Mouse (Mus musculus) stomach, embryonic 16.5 days (tissue): ENCODE data around the gene Babam2. TPM values are rescaled to one million over a fixed set of nuclear protein-coding genes. Genes with fewer than 3 reads are reported as not detected.
A peak's percentile ranks its signal among the peaks of the same experiment; 100 is the strongest.
"Not testable (repeated sequence)": the region's sequence is repeated elsewhere in the genome, so short reads cannot be mapped to it uniquely, and the experiment has no call there.

Experiments
- ATAC-seq: fragments of 200-750 bp; cut with Nextera tagmentation; 2 replicates; pipeline ENCODE4 v1.8.0; 2017; ENCODE audit warnings: moderate number of reproducible peaks, moderate TSS enrichment; ENCODE audit not compliant: insufficient read depth, low FRiP score
- H3K27ac ChIP-seq: fragments of 300-500 bp; sonication (generic); 2 replicates; pipeline ENCODE4 v1.5.1; 2014; ENCODE audit warnings: low read length
- H3K27me3 ChIP-seq: fragments of 300-500 bp; sonication (generic); 2 replicates; pipeline ENCODE4 v1.6.1; 2014; ENCODE audit warnings: low read length, control low read depth, mixed read lengths; ENCODE audit not compliant: control insufficient read depth, insufficient read depth
- H3K36me3 ChIP-seq: fragments of 300-500 bp; sonication (generic); 2 replicates; pipeline ENCODE4 v1.6.1; 2014; ENCODE audit warnings: low read length; ENCODE audit not compliant: control insufficient read depth, insufficient read depth
- H3K4me1 ChIP-seq: fragments of 300-500 bp; sonication (generic); 2 replicates; pipeline ENCODE4 v1.6.1; 2014; ENCODE audit warnings: low read length, control low read depth, mixed read lengths; ENCODE audit not compliant: control insufficient read depth, insufficient read depth
- H3K4me2 ChIP-seq: fragments of 300-500 bp; sonication (generic); 2 replicates; pipeline ENCODE4 v1.6.1; 2014; ENCODE audit warnings: low read depth, low read length, mixed read lengths
- H3K4me3 ChIP-seq: fragments of 300-500 bp; sonication (generic); replicated peaks from 2 replicates; pipeline ENCODE4 v1.5.1; 2014; ENCODE audit warnings: mild to moderate bottlenecking, low read length
- H3K9ac ChIP-seq: fragments of 300-500 bp; sonication (generic); 2 replicates; pipeline ENCODE4 v1.6.1; 2014; ENCODE audit warnings: low read length
- H3K9me3 ChIP-seq: fragments of 300-500 bp; sonication (generic); replicated peaks from 2 replicates; pipeline ENCODE4 v1.6.1; 2016; ENCODE audit warnings: low read length, control low read depth; ENCODE audit not compliant: control insufficient read depth
- WGBS: fragments of 180-500 bp; shearing (Covaris S2); extraction: QIAGEN DNeasy Blood & Tissue Kit; methylation state at CpG from one replicate; pipeline ENCODE4 v1.1.7; 2014; 5-methylcytosine and 5-hydroxymethylcytosine counted together
- polyA plus RNA-seq: library from polyadenylated mRNA; unstranded; fragments of >200 nt; fragmentation: Nextera tagmentation; extraction: Ambion mirVana; gene quantifications from 2 replicates; pipeline ENCODE4 v1.2.1, GENCODE M21; 2015

Gene Babam2
- polyA plus RNA-seq, 1 experiment from 2014 or later = 62.6 TPM

DNA sequence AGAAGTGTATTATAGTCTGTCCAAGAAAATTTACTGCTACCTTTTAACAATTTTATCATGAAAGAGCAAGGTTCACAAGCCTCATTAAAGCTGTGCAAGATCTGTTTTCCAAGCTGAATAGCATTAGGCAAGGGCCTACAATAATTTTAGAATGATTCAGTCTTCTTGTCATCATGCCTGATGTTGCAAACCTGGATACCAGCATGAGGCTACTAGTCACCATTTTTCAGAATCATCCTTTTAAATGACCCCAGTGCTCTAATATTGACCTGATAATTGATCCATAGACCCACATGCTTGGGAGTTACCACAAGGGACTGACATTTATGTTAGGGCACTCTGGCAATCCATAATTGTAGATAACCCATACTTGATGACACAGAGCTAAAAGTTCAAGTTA lies 149.5 kb downstream of the Babam2 start:
- H3K36me3 ChIP-seq = no peaks in the 10 kb centered on the region
- no peak overlapping the region for H3K9ac ChIP-seq
- ATAC-seq = no peak
- H3K27ac ChIP-seq = no peak overlapping the region
- H3K27me3 ChIP-seq = no peaks in the 10 kb centered on the region
- H3K4me3 ChIP-seq = no peak overlapping the region
- no peaks in the 10 kb centered on the region for H3K4me1 ChIP-seq
- H3K9me3 ChIP-seq = no peaks in the 10 kb centered on the region; the same call in 1 of the 2 replicates
- no peak overlapping the region for H3K4me2 ChIP-seq

DNA sequence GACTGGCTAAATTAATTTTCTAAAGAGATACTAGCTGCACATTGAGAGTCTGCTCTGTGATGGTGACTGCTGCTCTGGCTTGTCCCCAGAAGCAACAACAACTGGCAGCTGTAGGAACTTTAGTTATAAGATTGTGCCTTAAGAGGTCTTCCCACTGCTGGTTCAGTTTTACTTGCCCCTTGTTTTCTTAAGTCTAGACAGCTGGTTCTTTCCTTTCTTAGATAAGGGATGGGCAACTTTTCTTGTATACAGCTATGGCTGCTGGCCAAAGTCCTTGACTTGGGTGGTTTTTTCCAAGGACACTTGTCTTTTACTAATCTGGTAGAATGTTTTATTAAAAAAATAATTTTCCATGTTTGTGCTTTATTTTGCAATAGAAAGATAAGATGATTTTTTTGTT lies 151.5 kb downstream of the Babam2 start:
- no peaks in the 10 kb centered on the region for H3K36me3 ChIP-seq
- no peak for ATAC-seq
- no peak overlapping the region for H3K27ac ChIP-seq
- H3K9ac ChIP-seq = no peak overlapping the region
- H3K4me1 ChIP-seq = no peaks in the 10 kb centered on the region
- no peaks in the 10 kb centered on the region for H3K27me3 ChIP-seq
- no peaks in the 10 kb centered on the region; the same call in 1 of the 2 replicates for H3K9me3 ChIP-seq
- H3K4me3 ChIP-seq = no peak overlapping the region
- H3K4me2 ChIP-seq = no peak overlapping the region

DNA sequence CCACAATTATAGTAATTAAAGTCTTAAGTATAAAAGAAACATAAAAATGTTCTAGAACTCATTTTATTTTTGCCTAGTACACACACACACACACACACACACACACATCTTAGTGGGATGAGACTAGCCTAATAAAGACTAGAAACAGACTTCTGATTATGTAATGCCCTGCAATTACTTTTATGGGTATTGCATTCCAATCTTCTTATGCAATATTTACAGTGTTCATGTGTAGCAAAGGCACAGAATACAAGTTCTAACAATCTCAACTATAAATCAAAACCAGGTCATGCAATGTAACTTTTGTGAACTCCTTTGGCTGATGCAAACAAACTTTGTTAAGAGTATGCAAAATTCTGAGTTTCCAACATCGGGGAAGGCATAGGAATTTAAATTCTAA lies 155.3 kb downstream of the Babam2 start:
- ATAC-seq = no peak
- H3K4me1 ChIP-seq = no peaks in the 10 kb centered on the region
- no peak overlapping the region for H3K9ac ChIP-seq
- H3K36me3 ChIP-seq = no peaks in the 10 kb centered on the region
- H3K27me3 ChIP-seq = no peaks in the 10 kb centered on the region
- H3K27ac ChIP-seq = no peak overlapping the region
- H3K9me3 ChIP-seq = no peaks in the 10 kb centered on the region; the same call in 1 of the 2 replicates
- no peak overlapping the region for H3K4me3 ChIP-seq
- WGBS = 60% methylated on average over 1 of the region's 1 CpGs
- H3K4me2 ChIP-seq = no peak overlapping the region

DNA sequence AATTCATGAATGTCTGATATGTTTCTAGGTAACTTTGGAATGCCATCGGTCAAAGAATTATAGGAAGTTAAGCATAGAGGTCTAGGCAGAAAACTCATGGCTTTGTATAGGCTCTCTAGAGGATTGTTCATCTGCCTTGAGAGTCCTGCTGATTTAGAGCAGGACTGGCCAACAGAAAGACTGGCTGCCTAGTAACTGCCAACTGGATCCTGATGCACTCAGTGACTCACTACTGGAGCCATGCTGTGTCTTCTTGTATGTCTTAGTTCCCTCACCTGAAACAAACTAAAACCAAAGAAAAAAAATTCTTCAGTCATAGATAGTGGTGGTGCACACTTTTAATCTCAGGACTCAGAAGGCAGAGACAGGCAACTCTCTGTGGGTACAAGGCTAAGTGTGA lies 156.3 kb downstream of the Babam2 start:
- H3K4me3 ChIP-seq = no peak overlapping the region
- no peaks in the 10 kb centered on the region; the same call in 1 of the 2 replicates for H3K9me3 ChIP-seq
- WGBS = 90% methylated on average over 1 of the region's 1 CpGs
- no peaks in the 10 kb centered on the region for H3K36me3 ChIP-seq
- H3K27me3 ChIP-seq = no peaks in the 10 kb centered on the region
- H3K9ac ChIP-seq = no peak overlapping the region
- no peak overlapping the region for H3K27ac ChIP-seq
- ATAC-seq = no peak
- no peaks in the 10 kb centered on the region for H3K4me1 ChIP-seq
- H3K4me2 ChIP-seq = no peak overlapping the region

- WGBS = 77% methylated on average over 10 of the region's 10 CpGs
- H3K27me3 ChIP-seq, H3K9ac ChIP-seq, H3K36me3 ChIP-seq, H3K4me1 ChIP-seq, H3K4me3 ChIP-seq, H3K9me3 ChIP-seq, H3K4me2 ChIP-seq, H3K27ac ChIP-seq, ATAC-seq: not testable (repeated sequence)
Measured at GRCm38 (mm10) chr5:31858877-31859276, 161.4 kb downstream of the Babam2 start.

- H3K4me2 ChIP-seq = no peak overlapping the region
- no peaks in the 10 kb centered on the region for H3K9me3 ChIP-seq
- 22% methylated on average over 1 of the region's 1 CpGs for WGBS
- H3K4me1 ChIP-seq = peaks cover 9% of the 10 kb centered on the region; the same call in 1 of the 2 replicates
- no peak overlapping the region for H3K4me3 ChIP-seq
- H3K36me3 ChIP-seq = no peaks in the 10 kb centered on the region
- no peak for ATAC-seq
- no peaks in the 10 kb centered on the region for H3K27me3 ChIP-seq
- H3K27ac ChIP-seq = no peak overlapping the region
- no peak overlapping the region for H3K9ac ChIP-seq
Measured at GRCm38 (mm10) chr5:31860426-31860825, 162.9 kb downstream of the Babam2 start.

DNA sequence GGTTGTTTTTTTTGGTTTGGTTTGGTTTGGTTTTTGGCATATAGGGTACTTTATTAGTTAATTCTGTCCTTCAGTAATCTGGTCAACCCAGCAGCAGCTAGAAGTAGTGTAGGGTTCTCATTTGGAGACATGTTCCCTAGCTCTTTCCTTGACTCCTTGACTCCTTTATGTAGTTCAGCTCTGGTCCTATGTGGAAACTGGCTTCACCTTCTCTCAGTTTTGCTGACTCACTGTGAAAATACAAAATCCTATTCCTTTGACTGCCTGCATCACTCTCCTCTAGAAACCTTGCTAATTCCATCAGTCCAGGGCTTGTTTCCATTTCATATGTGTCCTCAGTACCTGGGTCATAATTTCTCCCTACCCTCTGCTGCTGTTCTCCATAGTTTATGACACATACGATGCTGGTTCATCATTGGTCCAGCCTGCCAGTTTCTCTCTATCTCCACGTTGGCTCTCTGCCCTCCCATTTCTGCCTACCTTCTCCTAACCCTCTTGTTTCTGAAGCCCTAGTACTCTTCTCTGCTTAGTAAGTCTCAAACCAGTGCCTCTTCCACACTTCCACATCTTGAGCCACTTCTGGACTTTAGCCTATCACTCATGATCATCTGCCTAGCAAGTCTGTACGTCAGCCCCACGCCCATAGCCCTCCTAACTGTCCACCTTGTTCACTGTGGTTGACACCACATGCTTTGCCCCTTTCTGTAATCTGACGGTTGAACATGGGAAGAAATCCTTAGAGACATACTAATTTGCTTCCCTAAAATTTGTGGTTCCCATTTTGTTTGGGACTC lies 163.5 kb downstream of the Babam2 start:
- H3K9me3 ChIP-seq = no peaks in the 10 kb centered on the region
- ATAC-seq = no peak
- H3K9ac ChIP-seq = no peak overlapping the region
- no peak overlapping the region for H3K27ac ChIP-seq
- H3K4me2 ChIP-seq = no peak overlapping the region
- H3K27me3 ChIP-seq = no peaks in the 10 kb centered on the region
- H3K4me3 ChIP-seq = no peak overlapping the region
- WGBS = 88% methylated on average over 5 of the region's 5 CpGs
- H3K36me3 ChIP-seq = no peaks in the 10 kb centered on the region
- H3K4me1 ChIP-seq = peaks cover 12% of the 10 kb centered on the region; the same call in 1 of the 2 replicates

GRCm38 (mm10) chr5:31862753-31863468 lies 165.4 kb downstream of the Babam2 start:
- no peak for ATAC-seq
- Histone ChIP-seq H3K4me1 (peaks cover 13% of the 10 kb centered on the region; the same call in 1 of the 2 replicates), H3K9ac (no peak overlapping the region), H3K36me3 (no peaks in the 10 kb centered on the region), H3K27ac (peak overlapping the region; percentile 55; the same call in 1 of the 2 replicates), H3K27me3 (no peaks in the 10 kb centered on the region), H3K4me3 (no peak overlapping the region), H3K9me3 (no peaks in the 10 kb centered on the region), H3K4me2 (no peak overlapping the region)
- WGBS = 39% methylated on average over 1 of the region's 1 CpGs

DNA sequence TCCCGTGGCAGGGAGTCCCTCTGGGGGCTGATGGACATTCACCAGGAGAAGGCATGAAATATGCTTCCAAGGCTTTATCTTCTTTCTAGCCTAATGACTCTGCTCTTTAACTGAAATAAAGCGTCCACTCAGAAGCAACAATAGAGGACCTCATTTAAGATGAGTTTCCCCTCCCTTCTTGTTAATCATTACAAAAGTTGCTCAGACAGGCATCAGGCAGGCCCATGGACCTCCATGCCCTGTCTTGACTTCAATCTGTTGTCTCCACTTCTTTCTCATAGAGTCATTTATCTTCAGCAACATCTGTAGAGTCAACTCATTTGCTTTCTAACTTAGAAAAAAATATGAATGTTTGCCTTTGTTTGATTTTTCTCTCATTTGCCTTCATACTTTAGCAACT lies 166.6 kb downstream of the Babam2 start:
- ATAC-seq = no peak
- no peak overlapping the region for H3K9ac ChIP-seq
- no peak overlapping the region for H3K4me2 ChIP-seq
- peaks cover 13% of the 10 kb centered on the region; the same call in 1 of the 2 replicates for H3K4me1 ChIP-seq
- peak overlapping the region; percentile 56 for H3K27ac ChIP-seq
- H3K4me3 ChIP-seq = no peak overlapping the region
- WGBS = 38% methylated on average over 2 of the region's 2 CpGs
- H3K9me3 ChIP-seq = no peaks in the 10 kb centered on the region
- H3K36me3 ChIP-seq = no peaks in the 10 kb centered on the region
- no peaks in the 10 kb centered on the region for H3K27me3 ChIP-seq
